ENCODE assay signal across 8 mouse cellular contexts in the genomic region with DNA sequence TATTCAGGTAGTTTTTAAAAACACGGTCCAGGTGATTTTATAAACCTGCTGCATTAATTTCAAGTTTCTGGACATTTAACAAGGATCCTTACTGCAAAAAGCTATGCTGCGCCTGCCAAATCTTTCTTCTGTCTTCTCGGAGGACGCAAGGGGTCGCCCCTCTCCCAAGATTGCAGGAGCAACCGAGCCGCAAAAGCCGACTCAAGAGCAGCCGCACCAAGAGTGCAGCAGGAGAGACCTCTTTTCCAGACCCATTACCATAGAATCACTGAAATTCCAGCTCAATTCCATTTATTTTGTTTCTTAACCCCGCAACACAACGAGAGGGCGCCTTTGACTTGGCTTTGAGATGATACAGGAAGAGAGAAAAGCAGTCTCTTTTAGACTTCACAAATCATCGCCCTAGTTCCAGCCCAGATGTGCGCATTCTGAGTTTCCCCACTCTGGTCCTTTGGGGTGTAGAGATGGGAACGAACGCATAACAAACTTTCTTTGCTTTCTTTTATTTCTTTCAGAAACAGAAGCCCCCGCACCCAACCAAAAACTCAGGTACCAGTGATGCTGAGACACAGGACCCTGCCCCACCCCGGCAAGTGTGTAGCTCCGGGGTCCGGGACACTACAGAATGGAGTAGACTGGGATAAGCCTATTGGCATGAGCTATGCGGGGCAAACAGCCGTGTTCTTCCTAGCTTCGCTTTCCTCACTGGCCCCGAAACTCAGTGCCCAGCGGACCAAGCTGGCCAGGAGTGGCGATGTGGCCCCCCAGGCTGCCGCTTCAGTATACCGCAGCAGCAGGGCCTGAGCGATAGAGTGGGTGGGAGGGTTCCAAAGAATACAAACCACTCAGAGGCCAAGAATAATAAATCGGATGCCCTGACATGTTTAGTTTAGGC. TPM values are rescaled to one million over a fixed set of nuclear protein-coding genes. Genes with fewer than 3 reads are reported as not detected.
DNase-seq lines count a peak whose midpoint lies in the region; ATAC-seq and TF ChIP-seq lines count a peak whose summit lies in the region.

No protein-coding gene starts in this region.

- no peaks in the 10 kb centered on the region for H3K36me3 ChIP-seq in C2C12 (ENCODE audit: control insufficient read depth, insufficient read depth)
- H3K36me3 ChIP-seq in forebrain, embryonic 11.5 days (ENCODE audit: control insufficient read depth, insufficient read depth, low read length) = no peaks in the 10 kb centered on the region
- no peaks in the 10 kb centered on the region for H3K36me3 ChIP-seq in heart, embryonic 14.5 days (ENCODE audit: control insufficient read depth, insufficient read depth, low read length)
- H3K36me3 ChIP-seq in kidney, embryonic 16.5 days (ENCODE audit: insufficient read depth, low read length) = no peaks in the 10 kb centered on the region
- H3K36me3 ChIP-seq in limb, embryonic 15.5 days = no peaks in the 10 kb centered on the region
- no peaks in the 10 kb centered on the region for H3K36me3 ChIP-seq in midbrain, postnatal 0 days (ENCODE audit: insufficient read depth, low read length)
- H3K36me3 ChIP-seq in stomach, postnatal 0 days (ENCODE audit: control insufficient read depth, insufficient read depth, low read length) = no peaks in the 10 kb centered on the region

- peak overlapping the region; percentile 11 for H3K4me3 ChIP-seq in C2C12 (ENCODE audit: insufficient read depth, poor library complexity, severe bottlenecking)
- H3K4me3 ChIP-seq in forebrain, embryonic 11.5 days (ENCODE audit: low read depth, low read length) = peak overlapping the region; percentile 62
- peak overlapping the region; percentile 70 to 89 for H3K4me3 ChIP-seq in heart, embryonic 14.5 days (ENCODE audit: control insufficient read depth in 1 of 2, insufficient read depth in 1 of 2, low read depth in 1 of 2, low read length in 2 of 2)
- peak overlapping the region; percentile 70 for H3K4me3 ChIP-seq in kidney, embryonic 16.5 days (ENCODE audit: low read length)
- H3K4me3 ChIP-seq in limb, embryonic 15.5 days = peak overlapping the region; percentile 64
- peak overlapping the region; percentile 64 for H3K4me3 ChIP-seq in midbrain, postnatal 0 days (ENCODE audit: low read depth, low read length)
- H3K4me3 ChIP-seq in stomach, postnatal 0 days (ENCODE audit: low read depth, low read length) = peak overlapping the region; percentile 62

- peak overlapping the region; percentile 68 for H3K9ac ChIP-seq in forebrain, embryonic 11.5 days (ENCODE audit: low read length)
- H3K9ac ChIP-seq in heart, embryonic 14.5 days (ENCODE audit: low read length) = peak overlapping the region; percentile 76
- peak overlapping the region; percentile 40 for H3K9ac ChIP-seq in kidney, embryonic 16.5 days (replicated peaks; ENCODE audit: low read length)
- H3K9ac ChIP-seq in limb, embryonic 15.5 days = peak overlapping the region; percentile 37; the same call in 1 of the 2 replicates
- no peak overlapping the region; the same call in 1 of the 2 replicates for H3K9ac ChIP-seq in midbrain, postnatal 0 days (replicated peaks; ENCODE audit: low read length, poor library complexity, severe bottlenecking)
- H3K9ac ChIP-seq in stomach, postnatal 0 days (ENCODE audit: low read length) = peak overlapping the region; percentile 50

- peak; percentile 59 for TF ChIP-seq CTCF in C2C12 (IDR thresholded peaks at IDR 0.05; ENCODE audit: control insufficient read depth, insufficient read depth, insufficient read length)
- TF ChIP-seq CTCF in midbrain, postnatal 0 days (IDR thresholded peaks at IDR 0.05) = peak; percentile 92
- peak; percentile 87 for TF ChIP-seq CTCF in stomach, postnatal 0 days (IDR thresholded peaks at IDR 0.05; ENCODE audit: low read depth)

- peak; percentile 55 for ATAC-seq in forebrain, embryonic 11.5 days (replicated peaks; ENCODE audit: low FRiP score)
- no peak for ATAC-seq in heart, embryonic 14.5 days (ENCODE audit: insufficient number of reproducible peaks, insufficient read depth, low FRiP score, low read depth)
- peak; percentile 60 for ATAC-seq in kidney, embryonic 16.5 days (ENCODE audit: low FRiP score, low TSS enrichment)
- ATAC-seq in limb, embryonic 15.5 days (ENCODE audit: insufficient number of reproducible peaks, low FRiP score, low TSS enrichment, low read depth) = peak; percentile 60; the same call in 1 of the 2 replicates
- peak; percentile 77 for ATAC-seq in midbrain, postnatal 0 days (ENCODE audit: low FRiP score)
- ATAC-seq in stomach, postnatal 0 days (ENCODE audit: low FRiP score, low TSS enrichment) = peak; percentile 49; the same call in 1 of the 2 replicates

- H3K79me2 ChIP-seq in C2C12 (ENCODE audit: control insufficient read depth, insufficient read depth) = no peaks in the 10 kb centered on the region

- H3ac ChIP-seq in C2C12 (ENCODE audit: control insufficient read depth, insufficient read length, low read depth) = no peak overlapping the region

- peak; percentile 36 for DNase-seq in c-Kit-positive CD71-negative TER-119-negative erythroid progenitor cells, embryonic 14.5 days (ENCODE audit: low read depth)
- DNase-seq in forebrain, embryonic 11.5 days (ENCODE audit: low spot score) = peak; percentile 88
- DNase-seq in midbrain, postnatal 0 days (ENCODE audit: low spot score) = peak; percentile 92
- DNase-seq in stomach, postnatal 0 days (ENCODE audit: low spot score) = peak; percentile 73

- TF ChIP-seq EP300 in stomach, postnatal 0 days (optimal IDR thresholded peaks at IDR 0.05) = no peak

- H3K27ac ChIP-seq in forebrain, embryonic 11.5 days (ENCODE audit: low read depth, low read length) = peak overlapping the region; percentile 69
- H3K27ac ChIP-seq in heart, embryonic 14.5 days (replicated peaks in 1 of 2; ENCODE audit: control insufficient read depth in 1 of 2, insufficient read depth in 1 of 2, low read depth in 2 of 2, low read length in 2 of 2) = peak overlapping the region in 1 of 2 experiments; percentile 33; a peak in 1 of 4 replicates
- H3K27ac ChIP-seq in kidney, embryonic 16.5 days (ENCODE audit: low read length) = no peak overlapping the region
- H3K27ac ChIP-seq in limb, embryonic 15.5 days = peak overlapping the region; percentile 75
- H3K27ac ChIP-seq in midbrain, postnatal 0 days (ENCODE audit: low read depth, low read length) = no peak overlapping the region
- no peak overlapping the region for H3K27ac ChIP-seq in stomach, postnatal 0 days (replicated peaks)

- peak overlapping the region; percentile 72 for H3K4me2 ChIP-seq in forebrain, embryonic 11.5 days (ENCODE audit: low read depth, low read length, severe bottlenecking)
- H3K4me2 ChIP-seq in heart, embryonic 14.5 days (ENCODE audit: low read length) = peak overlapping the region; percentile 97
- H3K4me2 ChIP-seq in kidney, embryonic 16.5 days (replicated peaks; ENCODE audit: low read depth, low read length) = peak overlapping the region; percentile 91
- peak overlapping the region; percentile 94 for H3K4me2 ChIP-seq in limb, embryonic 15.5 days
- peak overlapping the region; percentile 100 for H3K4me2 ChIP-seq in midbrain, postnatal 0 days (ENCODE audit: low read depth, low read length, poor library complexity, severe bottlenecking)
- H3K4me2 ChIP-seq in stomach, postnatal 0 days (replicated peaks; ENCODE audit: low read depth) = peak overlapping the region; percentile 94

- H3K27me3 ChIP-seq in C2C12 (ENCODE audit: control insufficient read depth, insufficient read depth, insufficient read length) = no peaks in the 10 kb centered on the region
- H3K27me3 ChIP-seq in forebrain, embryonic 11.5 days (ENCODE audit: control insufficient read depth, insufficient read depth, low read length) = peaks cover 9% of the 10 kb centered on the region; the same call in 1 of the 2 replicates
- H3K27me3 ChIP-seq in heart, embryonic 14.5 days (ENCODE audit: control insufficient read depth, insufficient read depth, low read length) = peaks cover 13% of the 10 kb centered on the region
- H3K27me3 ChIP-seq in kidney, embryonic 16.5 days (ENCODE audit: insufficient read depth, low read length) = peaks cover 5% of the 10 kb centered on the region; the same call in 1 of the 2 replicates
- 0 out of 2 replicates have a peak, but pooled peaks cover 13% of the 10 kb centered on the region for H3K27me3 ChIP-seq in limb, embryonic 15.5 days
- H3K27me3 ChIP-seq in midbrain, postnatal 0 days (ENCODE audit: insufficient read depth, low read length) = peaks cover 6% of the 10 kb centered on the region; the same call in 1 of the 2 replicates
- H3K27me3 ChIP-seq in stomach, postnatal 0 days (ENCODE audit: control insufficient read depth, insufficient read depth, low read length) = no peaks in the 10 kb centered on the region; the same call in 1 of the 2 replicates

- no peaks in the 10 kb centered on the region for H3K9me3 ChIP-seq in forebrain, embryonic 11.5 days (ENCODE audit: control insufficient read depth, low read length)
- no peaks in the 10 kb centered on the region for H3K9me3 ChIP-seq in heart, embryonic 14.5 days (ENCODE audit: control insufficient read depth, low read length)
- H3K9me3 ChIP-seq in kidney, embryonic 16.5 days (ENCODE audit: low read length) = no peaks in the 10 kb centered on the region
- H3K9me3 ChIP-seq in limb, embryonic 15.5 days = no peaks in the 10 kb centered on the region
- no peaks in the 10 kb centered on the region for H3K9me3 ChIP-seq in midbrain, postnatal 0 days (ENCODE audit: low read length)
- H3K9me3 ChIP-seq in stomach, postnatal 0 days (ENCODE audit: control insufficient read depth, low read length) = no peaks in the 10 kb centered on the region

- WGBS in forebrain, embryonic 11.5 days = 2% methylated on average over 30 of the region's 30 CpGs
- WGBS in heart, embryonic 14.5 days = 1% methylated on average over 30 of the region's 30 CpGs
- under 1% methylated on average over 30 of the region's 30 CpGs for WGBS in kidney, embryonic 16.5 days
- WGBS in limb, embryonic 15.5 days = 1% methylated on average over 30 of the region's 30 CpGs
- under 1% methylated on average over 30 of the region's 30 CpGs for WGBS in midbrain, postnatal 0 days
- 1% methylated on average over 30 of the region's 30 CpGs for WGBS in stomach, postnatal 0 days

- H3K4me1 ChIP-seq in forebrain, embryonic 11.5 days (replicated peaks; ENCODE audit: control insufficient read depth, insufficient read depth, low read length) = peaks cover 2% of the 10 kb centered on the region; the same call in 1 of the 2 replicates
- H3K4me1 ChIP-seq in heart, embryonic 14.5 days (ENCODE audit: control insufficient read depth in 2 of 2, insufficient read depth in 2 of 2, low read length in 2 of 2) = peaks cover 10 to 12% of the 10 kb centered on the region in 2 experiments; a peak in 3 of 4 replicates
- H3K4me1 ChIP-seq in kidney, embryonic 16.5 days (ENCODE audit: insufficient read depth, low read length) = peaks cover 17% of the 10 kb centered on the region
- peaks cover 23% of the 10 kb centered on the region for H3K4me1 ChIP-seq in limb, embryonic 15.5 days
- H3K4me1 ChIP-seq in midbrain, postnatal 0 days (ENCODE audit: insufficient read depth, low read length) = peaks cover 7% of the 10 kb centered on the region; the same call in 1 of the 2 replicates
- no peaks in the 10 kb centered on the region for H3K4me1 ChIP-seq in stomach, postnatal 0 days (replicated peaks; ENCODE audit: control insufficient read depth, insufficient read depth)

- no peaks in the 10 kb centered on the region for H3K79me3 ChIP-seq in C2C12 (ENCODE audit: low read depth)

RNA-seq across cellular contexts. Expression of a gene that starts 2.6 kb away (rescaled TPM):
- 1.9 TPM for polyA plus RNA-seq in C2C12 (2012; fragmentation: generic; extraction: Trizol)
- 56.4 and 62.5 TPM in 2 replicates for polyA plus RNA-seq in forebrain, embryonic 11.5 days (2014; fragmentation: Nextera tagmentation; extraction: Ambion mirVana)
- polyA plus RNA-seq in heart, embryonic 14.5 days (2014; fragmentation: Nextera tagmentation; extraction: Ambion mirVana) = 6.3 and 8.7 TPM in 2 replicates
- 7.3 and 7.7 TPM in 2 replicates for polyA plus RNA-seq in kidney, embryonic 16.5 days (2015; fragmentation: Nextera tagmentation; extraction: Ambion mirVana)
- polyA plus RNA-seq in limb, embryonic 15.5 days (2015; fragmentation: Nextera tagmentation; extraction: Ambion mirVana) = 18.1 and 18.6 TPM in 2 replicates
- 1.9 and 3.0 TPM in 2 replicates for total RNA-seq in midbrain, postnatal 0 days (2014; rRNA removed)
- polyA plus RNA-seq in midbrain, postnatal 0 days (2015; fragmentation: Nextera tagmentation; extraction: Ambion mirVana) = 2.9 and 3.8 TPM in 2 replicates
- 7.6 TPM in 2 replicates for polyA plus RNA-seq in stomach, postnatal 0 days (2015; fragmentation: Nextera tagmentation; extraction: Ambion mirVana)

Comparison
In these comparisons a context has a peak if more than half of its experiments do, and no peak if none do; other contexts are left out.
1. H3K4me3 ChIP-seq: peak in every context shown above with its lines; median percentile 80 in heart, embryonic 14.5 days; 70 in kidney, embryonic 16.5 days; 64 in limb, embryonic 15.5 days; 64 in midbrain, postnatal 0 days; 62 in forebrain, embryonic 11.5 days; 62 in stomach, postnatal 0 days; 11 in C2C12.
2. DNase-seq: peak in every context shown above with its lines; median percentile 92 in midbrain, postnatal 0 days; 88 in forebrain, embryonic 11.5 days; 73 in stomach, postnatal 0 days; 36 in c-Kit-positive CD71-negative TER-119-negative erythroid progenitor cells, embryonic 14.5 days.
3. H3K27ac ChIP-seq: peak in forebrain, embryonic 11.5 days (single experiment) and limb, embryonic 15.5 days (single experiment); none in kidney, embryonic 16.5 days (single experiment), midbrain, postnatal 0 days (single experiment) and stomach, postnatal 0 days (single experiment).
4. Peak in every context shown above with its lines, with median percentiles within 50 percentile points of each other: CTCF ChIP-seq and H3K4me2 ChIP-seq.